Mouse (Mus musculus) embryonic fibroblast, embryonic 13.5 days (primary cell): Measurements from ENCODE around the gene 1110057P08Rik.

Source experiments
- CTCF ChIP-seq: IDR thresholded peaks from 2 replicates; pipeline ENCODE4 v1.5.1; 2011; ENCODE audit warnings: mild to moderate bottlenecking, control low read depth, low read length, moderate library complexity, borderline replicate concordance; ENCODE audit not compliant: insufficient read depth
- POLR2A ChIP-seq: IDR thresholded peaks from 2 replicates; pipeline ENCODE4 v1.6.1; 2011; ENCODE audit warnings: low read depth, mild to moderate bottlenecking, control low read depth, low read length, moderate library complexity

- no peak for TF ChIP-seq CTCF
- no peak for TF ChIP-seq POLR2A
These were observed 16.9 kb upstream of the 1110057P08Rik start, which contains the start of gene Gm9789 for GRCm38 (mm10) chr16:89157652-89158051.
